Mouse (Mus musculus): ENCODE data around the gene Mrpl36. TPM values are rescaled to one million over a fixed set of nuclear protein-coding genes. Genes with fewer than 3 reads are reported as not detected.

Mrpl36 gene
- polyA plus RNA-seq, 1 experiment, result 89.9 TPM

DNA sequence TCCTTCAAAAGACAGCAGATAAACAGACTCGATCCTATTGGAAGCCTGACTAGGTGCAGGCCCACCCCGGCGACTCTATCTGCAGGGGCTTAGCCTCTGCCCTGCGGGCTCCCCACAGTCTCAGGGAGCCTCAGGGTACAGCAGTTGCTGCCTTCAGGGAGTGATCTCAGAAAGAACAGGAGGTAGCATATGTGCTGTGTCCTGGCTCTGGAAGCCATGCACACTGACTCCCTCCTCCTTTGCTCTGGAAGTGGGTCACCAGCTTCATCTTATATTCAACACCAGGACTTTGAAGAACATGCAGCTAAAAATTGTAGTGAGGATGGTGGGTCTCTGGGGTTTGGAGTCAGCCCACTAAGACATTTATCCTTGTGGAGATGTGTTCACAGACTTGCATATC lies 45.1 kb downstream of the Mrpl36 start:
- no peaks in the 10 kb centered on the region for H3K36me3 ChIP-seq (ENCODE audit: control insufficient read depth, insufficient read depth, low read length)
- H3K27me3 ChIP-seq (ENCODE audit: control insufficient read depth, insufficient read depth, low read length), result no peaks in the 10 kb centered on the region
- TF ChIP-seq CTCF (IDR thresholded peaks at IDR 0.05; ENCODE audit: extremely low read depth, insufficient read length, insufficient replicate concordance, low read depth, low read length) (no peak), POLR2A (IDR thresholded peaks at IDR 0.05; ENCODE audit: low read depth, low read length) (no peak)
- 65% methylated on average over 4 of the region's 4 CpGs for WGBS
- H3K27ac ChIP-seq (ENCODE audit: insufficient read depth, low read depth, low read length), result no peak overlapping the region
- H3K4me3 ChIP-seq (ENCODE audit: low read depth, low read length), result no peak overlapping the region
- H3K4me1 ChIP-seq (ENCODE audit: control insufficient read depth, insufficient read depth, insufficient read length, low read length), result no peaks in the 10 kb centered on the region

DNA sequence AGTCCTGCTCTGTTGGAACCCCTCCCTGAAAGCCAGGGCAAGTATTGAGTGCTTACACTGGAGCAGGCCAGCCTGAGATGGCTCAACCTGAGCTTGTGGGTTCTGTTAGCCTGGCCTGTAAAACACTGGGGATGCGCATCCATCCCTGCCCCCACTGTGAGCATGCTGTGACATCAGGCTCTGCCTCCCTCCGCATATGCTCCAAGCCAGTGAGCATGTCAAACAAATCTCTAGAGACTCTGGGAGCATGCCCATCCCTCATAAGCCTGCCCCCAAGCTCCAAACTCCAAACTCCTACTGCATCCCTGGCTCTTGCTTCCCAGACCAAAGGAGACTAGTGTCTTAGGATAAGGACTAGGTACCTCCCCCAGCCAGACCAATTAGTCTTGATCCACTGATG lies 46.3 kb downstream of the Mrpl36 start:
- WGBS, result 86% methylated on average over 2 of the region's 2 CpGs
- Histone ChIP-seq H3K4me1 (ENCODE audit: control insufficient read depth, insufficient read depth, insufficient read length, low read length) (no peaks in the 10 kb centered on the region), H3K4me3 (ENCODE audit: low read depth, low read length) (no peak overlapping the region), H3K27me3 (ENCODE audit: control insufficient read depth, insufficient read depth, low read length) (no peaks in the 10 kb centered on the region), H3K27ac (ENCODE audit: insufficient read depth, low read depth, low read length) (no peak overlapping the region), H3K36me3 (ENCODE audit: control insufficient read depth, insufficient read depth, low read length) (no peaks in the 10 kb centered on the region)
- TF ChIP-seq CTCF (IDR thresholded peaks at IDR 0.05; ENCODE audit: extremely low read depth, insufficient read length, insufficient replicate concordance, low read depth, low read length) (no peak), POLR2A (IDR thresholded peaks at IDR 0.05; ENCODE audit: low read depth, low read length) (no peak)

DNA sequence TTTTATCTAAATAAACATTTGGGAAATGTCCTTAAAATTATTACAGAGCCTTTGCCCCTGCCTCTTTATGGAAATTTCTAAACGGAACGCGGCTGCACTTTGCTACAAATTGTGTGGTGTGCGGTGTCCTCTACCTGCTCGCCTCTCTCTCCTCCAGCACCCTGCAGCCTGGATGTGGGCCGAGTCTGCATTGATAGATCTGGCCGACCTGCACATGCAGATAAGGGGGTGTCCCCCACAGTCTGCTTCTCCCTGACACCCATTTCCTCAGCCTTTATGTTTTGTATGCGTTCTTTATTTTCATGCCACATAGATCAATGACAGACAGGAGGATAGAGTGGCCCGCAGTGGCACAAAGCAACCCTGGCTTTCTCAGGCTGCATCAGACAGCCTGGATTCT lies 49.3 kb downstream of the Mrpl36 start:
- H3K4me3 ChIP-seq (ENCODE audit: low read depth, low read length), result no peak overlapping the region
- H3K4me1 ChIP-seq (ENCODE audit: control insufficient read depth, insufficient read depth, insufficient read length, low read length), result no peaks in the 10 kb centered on the region
- no peak for TF ChIP-seq POLR2A (IDR thresholded peaks at IDR 0.05; ENCODE audit: low read depth, low read length)
- TF ChIP-seq CTCF (IDR thresholded peaks at IDR 0.05; ENCODE audit: extremely low read depth, insufficient read length, insufficient replicate concordance, low read depth, low read length), result no peak
- H3K36me3 ChIP-seq (ENCODE audit: control insufficient read depth, insufficient read depth, low read length), result no peaks in the 10 kb centered on the region
- no peaks in the 10 kb centered on the region for H3K27me3 ChIP-seq (ENCODE audit: control insufficient read depth, insufficient read depth, low read length)
- WGBS, result 69% methylated on average over 9 of the region's 9 CpGs
- no peak overlapping the region for H3K27ac ChIP-seq (ENCODE audit: insufficient read depth, low read depth, low read length)

Other genes with a start within 250 kb of the Mrpl36 start
- 0.34 TPM in 1 of 2 replicates, not detected in the other for gene Irx4, start 68.0 kb upstream of the Mrpl36 start, polyA plus RNA-seq (2012; rRNA removed)
- 34.5 and 57.4 TPM in 2 replicates for gene Ndufs6, start within 50 bp of the Mrpl36 start, polyA plus RNA-seq (2012; rRNA removed)
- gene Lpcat1, start 138.7 kb downstream of the Mrpl36 start, polyA plus RNA-seq (2012; rRNA removed), result 4.6 and 6.8 TPM in 2 replicates
- gene Slc6a3, start 208.2 kb downstream of the Mrpl36 start, polyA plus RNA-seq (2012; rRNA removed), result 0.09 and 0.17 TPM in 2 replicates